Mouse (Mus musculus): ENCODE measurements around the gene Slc16a6. TPM values are rescaled to one million over a fixed set of nuclear protein-coding genes. Genes with fewer than 3 reads are reported as not detected.
A peak's percentile ranks its signal among the peaks of the same experiment; 100 is the strongest.

Slc16a6 gene
- polyA plus RNA-seq, 1 experiment from 2014 or later, result 143 TPM

DNA sequence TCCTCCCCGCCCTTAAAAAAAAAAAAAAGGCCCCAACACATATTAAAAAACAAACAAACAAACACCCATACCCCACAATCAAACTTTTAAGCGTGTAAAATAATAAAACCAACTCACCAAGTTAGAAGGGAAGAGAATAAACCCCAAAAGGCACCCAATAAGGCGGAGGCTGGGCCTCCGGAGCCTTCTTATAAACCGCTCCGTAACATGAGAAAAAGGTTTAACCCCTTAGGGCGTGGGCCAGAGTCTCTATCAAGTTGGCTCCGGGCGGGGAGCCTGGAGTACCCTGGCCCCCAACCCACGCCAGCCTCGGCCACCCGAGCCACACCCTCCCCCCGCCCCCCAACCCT is 602 bp downstream of the Slc16a6 start:
- 0% methylated on average over 12 of the region's 13 CpGs for WGBS
- Histone ChIP-seq H3K27ac (ENCODE audit: low read depth, low read length) (peak overlapping the region; percentile 98), H3K4me1 (replicated peaks; ENCODE audit: control insufficient read depth, insufficient read depth, low read length) (peaks cover under 1% of the 10 kb centered on the region; the same call in 1 of the 2 replicates), H3K27me3 (replicated peaks; ENCODE audit: control insufficient read depth, insufficient read depth, low read length) (no peaks in the 10 kb centered on the region), H3K9me3 (ENCODE audit: control insufficient read depth) (no peaks in the 10 kb centered on the region), H3K9ac (ENCODE audit: low read depth, low read length) (peak overlapping the region; percentile 97), H3K4me2 (replicated peaks; ENCODE audit: low read depth) (peak overlapping the region; percentile 96), H3K4me3 (ENCODE audit: low read depth, low read length) (peak overlapping the region; percentile 74), H3K36me3 (ENCODE audit: control insufficient read depth, insufficient read depth) (no peaks in the 10 kb centered on the region)
- no peak for ATAC-seq
- TF ChIP-seq CTCF (IDR thresholded peaks at IDR 0.05; ENCODE audit: low read depth), result no peak

DNA sequence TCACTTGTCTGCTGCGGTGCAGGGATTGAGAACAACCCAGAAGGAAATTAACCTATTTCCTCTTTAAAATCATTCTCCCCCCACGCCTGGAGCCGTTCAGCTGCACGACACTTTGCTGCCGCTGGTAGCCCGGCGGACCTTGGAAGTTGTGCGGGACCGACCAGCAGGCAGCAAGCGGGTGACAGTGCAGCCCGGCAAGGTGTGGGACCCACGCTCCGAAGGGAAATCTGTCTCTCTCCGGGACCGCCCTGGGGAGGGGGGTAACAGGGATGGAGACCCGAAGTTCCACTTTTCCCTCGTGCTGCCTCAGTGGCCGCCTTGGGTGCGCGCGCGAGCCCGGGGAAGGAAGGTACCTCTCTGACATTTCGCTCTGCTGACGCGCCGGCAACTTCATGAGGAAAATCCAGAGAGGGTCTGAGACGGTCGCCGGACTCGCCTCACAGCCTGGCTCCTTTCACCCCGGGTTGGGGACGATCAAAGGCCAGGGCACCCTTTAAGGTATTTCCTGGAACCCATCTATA is 1.2 kb downstream of the Slc16a6 start:
- peak overlapping the region; percentile 97 for H3K9ac ChIP-seq (ENCODE audit: low read depth, low read length)
- H3K27me3 ChIP-seq (replicated peaks; ENCODE audit: control insufficient read depth, insufficient read depth, low read length), result no peaks in the 10 kb centered on the region
- TF ChIP-seq CTCF (IDR thresholded peaks at IDR 0.05; ENCODE audit: low read depth), result peak; percentile 13; the same call in 1 of the 2 replicates
- no peaks in the 10 kb centered on the region for H3K4me1 ChIP-seq (replicated peaks; ENCODE audit: control insufficient read depth, insufficient read depth, low read length)
- H3K27ac ChIP-seq (ENCODE audit: low read depth, low read length), result peak overlapping the region; percentile 98
- H3K36me3 ChIP-seq (ENCODE audit: control insufficient read depth, insufficient read depth), result peaks cover 5% of the 10 kb centered on the region; the same call in 1 of the 2 replicates
- peak overlapping the region; percentile 96 for H3K4me2 ChIP-seq (replicated peaks; ENCODE audit: low read depth)
- ATAC-seq, result no peak
- under 1% methylated on average over 33 of the region's 33 CpGs for WGBS
- H3K9me3 ChIP-seq (ENCODE audit: control insufficient read depth), result no peaks in the 10 kb centered on the region
- peak overlapping the region; percentile 74 for H3K4me3 ChIP-seq (ENCODE audit: low read depth, low read length)

DNA sequence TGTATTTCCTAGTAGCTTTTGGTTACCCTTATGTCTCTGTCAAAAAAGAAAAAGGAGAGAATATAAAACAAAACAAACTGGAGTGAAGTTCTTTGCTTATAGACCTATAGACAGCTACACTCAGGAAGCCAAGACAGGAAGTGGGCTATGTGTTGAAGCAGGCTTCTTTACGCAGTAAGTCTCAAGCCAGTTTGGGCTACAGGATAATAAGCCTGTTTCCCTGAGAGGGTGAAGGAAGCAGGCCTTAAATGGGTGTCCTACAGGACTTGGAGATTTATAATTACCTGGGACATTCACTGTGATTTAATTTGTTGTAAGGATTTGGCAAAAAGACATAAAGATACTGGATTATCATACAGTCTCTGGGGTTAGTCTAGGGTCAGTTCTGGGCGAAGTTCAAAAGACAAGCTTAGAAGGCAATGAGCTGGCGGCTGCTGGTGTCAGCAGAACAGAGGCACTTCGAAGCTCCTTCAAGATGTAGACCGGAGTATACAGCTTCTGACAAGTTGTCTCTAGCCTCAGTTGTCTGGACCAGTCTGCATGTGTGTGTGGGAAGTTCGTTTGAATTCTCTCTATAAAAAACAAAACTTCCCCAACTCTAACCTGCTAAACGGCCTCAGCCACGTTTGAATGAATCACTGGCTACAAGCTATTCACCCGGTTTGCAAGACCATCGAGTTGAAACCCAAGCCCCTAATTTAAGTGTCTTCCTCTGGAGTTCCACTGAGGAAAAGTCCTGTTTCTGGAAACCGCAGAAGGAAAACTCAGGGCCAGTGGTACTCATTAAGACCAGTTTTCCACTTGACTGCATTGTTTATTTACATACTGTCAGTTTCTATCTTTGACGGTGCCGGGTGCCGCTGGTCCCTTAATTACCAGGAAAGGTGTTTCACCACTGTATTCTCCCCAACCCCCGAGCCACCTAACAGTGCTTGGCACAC is 2.2 kb downstream of the Slc16a6 start:
- peak overlapping the region; percentile 74 for H3K4me3 ChIP-seq (ENCODE audit: low read depth, low read length)
- no peaks in the 10 kb centered on the region for H3K4me1 ChIP-seq (replicated peaks; ENCODE audit: control insufficient read depth, insufficient read depth, low read length)
- 25% methylated on average over 15 of the region's 15 CpGs for WGBS
- H3K27me3 ChIP-seq (replicated peaks; ENCODE audit: control insufficient read depth, insufficient read depth, low read length), result no peaks in the 10 kb centered on the region
- peaks cover 9% of the 10 kb centered on the region; the same call in 1 of the 2 replicates for H3K36me3 ChIP-seq (ENCODE audit: control insufficient read depth, insufficient read depth)
- ATAC-seq, result no peak; the same call in 1 of the 2 replicates
- H3K27ac ChIP-seq (ENCODE audit: low read depth, low read length), result peak overlapping the region; percentile 98
- peak overlapping the region; percentile 97 for H3K9ac ChIP-seq (ENCODE audit: low read depth, low read length)
- TF ChIP-seq CTCF (IDR thresholded peaks at IDR 0.05; ENCODE audit: low read depth), result no peak
- no peaks in the 10 kb centered on the region for H3K9me3 ChIP-seq (ENCODE audit: control insufficient read depth)
- peak overlapping the region; percentile 96 for H3K4me2 ChIP-seq (replicated peaks; ENCODE audit: low read depth)

DNA sequence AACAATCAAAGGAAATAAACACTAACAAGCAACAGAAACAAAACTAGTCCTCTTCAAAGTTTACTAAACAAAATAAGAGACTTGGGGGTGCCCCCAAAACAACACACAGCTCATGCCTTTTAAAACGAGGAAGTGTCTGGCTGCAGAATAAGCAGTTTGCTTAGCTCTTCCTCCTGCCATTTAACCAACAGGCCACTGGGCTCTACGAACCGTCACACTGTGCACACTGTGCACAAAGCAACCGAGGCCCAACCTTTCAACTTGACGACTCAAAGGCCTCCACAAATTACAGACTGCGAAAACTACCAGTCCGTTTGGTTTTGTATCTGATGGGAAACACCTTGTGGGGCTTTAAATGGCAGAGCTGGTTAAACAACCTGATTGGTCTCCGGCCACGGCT is 3.2 kb downstream of the Slc16a6 start:
- TF ChIP-seq CTCF (IDR thresholded peaks at IDR 0.05; ENCODE audit: low read depth), result no peak
- no peak for ATAC-seq
- 41% methylated on average over 9 of the region's 9 CpGs for WGBS
- Histone ChIP-seq H3K9me3 (ENCODE audit: control insufficient read depth) (no peaks in the 10 kb centered on the region), H3K27me3 (replicated peaks; ENCODE audit: control insufficient read depth, insufficient read depth, low read length) (no peaks in the 10 kb centered on the region), H3K4me2 (replicated peaks; ENCODE audit: low read depth) (peak overlapping the region; percentile 96), H3K36me3 (ENCODE audit: control insufficient read depth, insufficient read depth) (peaks cover 9% of the 10 kb centered on the region; the same call in 1 of the 2 replicates), H3K27ac (ENCODE audit: low read depth, low read length) (peak overlapping the region; percentile 98; the same call in 1 of the 2 replicates), H3K9ac (ENCODE audit: low read depth, low read length) (no peak overlapping the region), H3K4me3 (ENCODE audit: low read depth, low read length) (0 out of 2 replicates have a peak overlapping the region, but pooled peaks have one; percentile 74), H3K4me1 (replicated peaks; ENCODE audit: control insufficient read depth, insufficient read depth, low read length) (no peaks in the 10 kb centered on the region)

DNA sequence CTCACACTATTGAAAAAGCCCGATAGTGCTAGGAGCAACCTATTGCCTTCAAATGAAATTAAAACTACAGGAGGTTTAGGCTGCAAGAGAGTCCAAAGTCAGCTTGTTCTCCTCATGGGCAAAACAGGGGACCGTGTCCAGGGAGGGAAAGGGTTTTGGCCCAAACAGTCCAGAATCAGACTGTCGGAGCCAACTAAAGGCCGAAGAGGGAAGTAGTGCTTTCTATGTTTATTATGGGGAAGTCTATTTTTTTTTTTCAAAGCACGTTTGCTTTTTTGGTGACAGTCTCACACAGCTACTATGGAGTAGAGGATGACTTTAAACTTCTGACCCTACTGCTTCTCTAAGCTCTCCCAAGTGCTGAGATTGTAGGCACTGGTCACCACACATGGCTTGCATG is 5.3 kb downstream of the Slc16a6 start:
- H3K9me3 ChIP-seq (ENCODE audit: control insufficient read depth), result no peaks in the 10 kb centered on the region
- TF ChIP-seq CTCF (IDR thresholded peaks at IDR 0.05; ENCODE audit: low read depth), result no peak

DNA sequence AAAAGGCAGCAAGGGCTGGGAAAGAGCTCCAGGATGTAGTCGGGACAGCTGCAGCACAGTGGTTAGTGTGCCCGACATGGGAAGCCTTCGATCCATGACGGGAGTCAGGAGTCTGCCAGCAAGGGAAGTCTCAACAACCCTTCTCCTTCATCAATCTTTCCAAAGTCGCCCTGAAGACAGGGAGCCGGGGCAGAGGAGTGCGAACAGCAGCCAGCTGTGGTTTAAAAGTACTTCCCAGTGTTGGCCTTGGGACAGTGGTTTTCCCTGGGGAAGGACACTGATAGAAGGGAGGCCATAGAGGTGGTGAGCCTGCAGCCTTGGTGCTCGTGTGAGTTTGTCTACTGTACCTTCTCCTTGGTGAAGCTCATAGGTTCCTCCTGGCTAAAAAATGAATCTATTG is 6.4 kb downstream of the Slc16a6 start:
- TF ChIP-seq CTCF (IDR thresholded peaks at IDR 0.05; ENCODE audit: low read depth), result no peak
- Histone ChIP-seq H3K4me3 (ENCODE audit: low read depth, low read length) (no peak overlapping the region), H3K9me3 (ENCODE audit: control insufficient read depth) (no peaks in the 10 kb centered on the region), H3K9ac (ENCODE audit: low read depth, low read length) (no peak overlapping the region), H3K4me1 (replicated peaks; ENCODE audit: control insufficient read depth, insufficient read depth, low read length) (no peaks in the 10 kb centered on the region), H3K4me2 (replicated peaks; ENCODE audit: low read depth) (no peak overlapping the region), H3K27ac (ENCODE audit: low read depth, low read length) (no peak overlapping the region), H3K27me3 (replicated peaks; ENCODE audit: control insufficient read depth, insufficient read depth, low read length) (no peaks in the 10 kb centered on the region), H3K36me3 (ENCODE audit: control insufficient read depth, insufficient read depth) (peaks cover 21% of the 10 kb centered on the region; the same call in 1 of the 2 replicates)
- ATAC-seq, result no peak
- 69% methylated on average over 8 of the region's 8 CpGs for WGBS

More for the DNA sequence above, 5.3 kb downstream of the Slc16a6 start:
- no peak overlapping the region for H3K4me2 ChIP-seq (replicated peaks; ENCODE audit: low read depth)
- WGBS, result 61% methylated on average over 5 of the region's 5 CpGs
- H3K27me3 ChIP-seq (replicated peaks; ENCODE audit: control insufficient read depth, insufficient read depth, low read length), result no peaks in the 10 kb centered on the region
- no peaks in the 10 kb centered on the region for H3K4me1 ChIP-seq (replicated peaks; ENCODE audit: control insufficient read depth, insufficient read depth, low read length)
- H3K36me3 ChIP-seq (ENCODE audit: control insufficient read depth, insufficient read depth), result peaks cover 12% of the 10 kb centered on the region; the same call in 1 of the 2 replicates
- no peak for ATAC-seq
- H3K27ac ChIP-seq (ENCODE audit: low read depth, low read length), result no peak overlapping the region
- H3K4me3 ChIP-seq (ENCODE audit: low read depth, low read length), result no peak overlapping the region
- no peak overlapping the region for H3K9ac ChIP-seq (ENCODE audit: low read depth, low read length)
